Mouse (Mus musculus) forebrain, embryonic 16.5 days (tissue): ENCODE measurements around the gene Kat2a. TPM values are rescaled to one million over a fixed set of nuclear protein-coding genes. Genes with fewer than 3 reads are reported as not detected.
A peak's percentile ranks its signal among the peaks of the same experiment; 100 is the strongest.

Experiments
- ATAC-seq: fragments of 200-750 bp; cut with Nextera tagmentation; 2 replicates; pipeline ENCODE4 v1.8.0; 2017; ENCODE audit warnings: mild to moderate bottlenecking, moderate library complexity
- H3K27ac ChIP-seq: fragments of 300-500 bp; sonication (generic); 2 replicates; pipeline ENCODE4 v1.5.1; 2014; ENCODE audit warnings: low read length, control low read depth
- H3K27me3 ChIP-seq: fragments of 300-500 bp; sonication (generic); replicated peaks from 2 replicates; pipeline ENCODE4 v1.6.1; 2014; ENCODE audit warnings: low read length; ENCODE audit not compliant: control insufficient read depth, insufficient read depth
- H3K36me3 ChIP-seq: fragments of 300-500 bp; sonication (generic); 2 replicates; pipeline ENCODE4 v1.6.1; 2014; ENCODE audit not compliant: control insufficient read depth, insufficient read depth
- H3K4me1 ChIP-seq: fragments of 300-500 bp; sonication (generic); replicated peaks from 2 replicates; pipeline ENCODE4 v1.6.1; 2014; ENCODE audit warnings: low read length; ENCODE audit not compliant: control insufficient read depth, insufficient read depth
- H3K4me2 ChIP-seq: fragments of 300-500 bp; sonication (generic); 2 replicates; pipeline ENCODE4 v1.6.1; 2014; ENCODE audit warnings: mild to moderate bottlenecking, low read length, control low read depth
- H3K4me3 ChIP-seq: fragments of 300-500 bp; sonication (generic); replicated peaks from 2 replicates; pipeline ENCODE4 v1.5.1; 2014; ENCODE audit warnings: mild to moderate bottlenecking, low read length, control low read depth
- H3K9ac ChIP-seq: fragments of 300-500 bp; sonication (generic); replicated peaks from 2 replicates; pipeline ENCODE4 v1.6.1; 2014; ENCODE audit warnings: low read depth, low read length, control low read depth
- H3K9me3 ChIP-seq: fragments of 300-500 bp; sonication (generic); 2 replicates; pipeline ENCODE4 v1.6.1; 2016; ENCODE audit warnings: low read length; ENCODE audit not compliant: control insufficient read depth
- WGBS: fragments of 180-500 bp; shearing (Covaris S2); extraction: QIAGEN DNeasy Blood & Tissue Kit; methylation state at CpG from one replicate; pipeline ENCODE4 v1.1.7; 2014; 5-methylcytosine and 5-hydroxymethylcytosine counted together
- polyA plus RNA-seq: library from polyadenylated mRNA; unstranded; fragments of >200 nt; fragmentation: Nextera tagmentation; extraction: Ambion mirVana; gene quantifications from 2 replicates; pipeline ENCODE4 v1.2.1, GENCODE M21; 2015

Gene Kat2a
- polyA plus RNA-seq, 1 experiment from 2014 or later, result 57.8 TPM

GRCm38 (mm10) chr11:100716649-100717048, 4.4 kb upstream of the Kat2a start:
- no peaks in the 10 kb centered on the region for H3K9me3 ChIP-seq
- no peak for ATAC-seq
- H3K4me2 ChIP-seq, result no peak overlapping the region
- H3K4me3 ChIP-seq, result no peak overlapping the region
- H3K27me3 ChIP-seq, result no peaks in the 10 kb centered on the region
- WGBS, result 83% methylated on average over 3 of the region's 3 CpGs
- H3K9ac ChIP-seq, result no peak overlapping the region
- H3K27ac ChIP-seq, result no peak overlapping the region
- H3K36me3 ChIP-seq, result peaks cover 22% of the 10 kb centered on the region
- H3K4me1 ChIP-seq, result peaks cover 11% of the 10 kb centered on the region

- Histone ChIP-seq H3K4me2 (no peak overlapping the region), H3K9me3 (no peaks in the 10 kb centered on the region), H3K36me3 (peaks cover 22% of the 10 kb centered on the region), H3K27ac (no peak overlapping the region), H3K9ac (no peak overlapping the region), H3K4me1 (peaks cover 19% of the 10 kb centered on the region), H3K4me3 (no peak overlapping the region), H3K27me3 (no peaks in the 10 kb centered on the region)
- ATAC-seq, result no peak
- 71% methylated on average over 6 of the region's 6 CpGs for WGBS
These were observed 2.7 kb upstream of the Kat2a start for GRCm38 (mm10) chr11:100714948-100715347.

GRCm38 (mm10) chr11:100714534-100714915, 2.3 kb upstream of the Kat2a start:
- WGBS, result 52% methylated on average over 6 of the region's 6 CpGs

GRCm38 (mm10) chr11:100713735-100714533, 1.7 kb upstream of the Kat2a start, which contains the start of gene Hspb9:
TSS of gene Hspb9 (plus strand) at chr11:100713850.
- Histone ChIP-seq H3K27me3 (no peaks in the 10 kb centered on the region), H3K9ac (0 out of 2 replicates have a peak within 1 kb of the TSS, but pooled peaks have one; percentile 11), H3K9me3 (no peaks in the 10 kb centered on the region), H3K36me3 (peaks cover 21% of the 10 kb centered on the region), H3K4me2 (peak within 1 kb of the TSS; percentile 15), H3K4me1 (peaks cover 19% of the 10 kb centered on the region), H3K4me3 (no peak within 1 kb of the TSS), H3K27ac (no peak within 1 kb of the TSS)
- no peak for ATAC-seq
- WGBS, result 13% methylated on average over 38 of the region's 38 CpGs

More at GRCm38 (mm10) chr11:100714534-100714915, 2.3 kb upstream of the Kat2a start:
- Histone ChIP-seq H3K9me3 (no peaks in the 10 kb centered on the region), H3K27me3 (no peaks in the 10 kb centered on the region), H3K4me3 (no peak overlapping the region), H3K27ac (no peak overlapping the region), H3K4me2 (no peak overlapping the region), H3K9ac (no peak overlapping the region), H3K4me1 (peaks cover 19% of the 10 kb centered on the region), H3K36me3 (peaks cover 22% of the 10 kb centered on the region)
- no peak for ATAC-seq

GRCm38 (mm10) chr11:100713174-100713573, 909 bp upstream of the Kat2a start:
- no peak for ATAC-seq
- H3K36me3 ChIP-seq, result peaks cover 18% of the 10 kb centered on the region
- H3K27ac ChIP-seq, result no peak overlapping the region
- no peak overlapping the region for H3K4me3 ChIP-seq
- no peak overlapping the region for H3K9ac ChIP-seq
- H3K27me3 ChIP-seq, result no peaks in the 10 kb centered on the region
- WGBS, result 55% methylated on average over 4 of the region's 4 CpGs
- H3K9me3 ChIP-seq, result no peaks in the 10 kb centered on the region
- no peak overlapping the region for H3K4me2 ChIP-seq
- H3K4me1 ChIP-seq, result peaks cover 19% of the 10 kb centered on the region

- H3K4me1 ChIP-seq, result peaks cover 19% of the 10 kb centered on the region
- H3K4me2 ChIP-seq, result no peak overlapping the region
- no peak overlapping the region for H3K27ac ChIP-seq
- H3K4me3 ChIP-seq, result no peak overlapping the region
- H3K36me3 ChIP-seq, result peaks cover 12% of the 10 kb centered on the region
- no peaks in the 10 kb centered on the region for H3K27me3 ChIP-seq
- 88% methylated on average over 4 of the region's 4 CpGs for WGBS
- H3K9ac ChIP-seq, result no peak overlapping the region
- no peak for ATAC-seq
- no peaks in the 10 kb centered on the region for H3K9me3 ChIP-seq
These were observed 1.3 kb downstream of the Kat2a start for GRCm38 (mm10) chr11:100710977-100711376.

- H3K9me3 ChIP-seq, result no peaks in the 10 kb centered on the region
- no peak overlapping the region for H3K4me2 ChIP-seq
- H3K36me3 ChIP-seq, result peaks cover 12% of the 10 kb centered on the region
- ATAC-seq, result no peak
- 90% methylated on average over 15 of the region's 15 CpGs for WGBS
- no peak overlapping the region for H3K4me3 ChIP-seq
- no peak overlapping the region for H3K9ac ChIP-seq
- H3K27me3 ChIP-seq, result no peaks in the 10 kb centered on the region
- H3K27ac ChIP-seq, result no peak overlapping the region
- peaks cover 19% of the 10 kb centered on the region for H3K4me1 ChIP-seq
These were observed 1.7 kb downstream of the Kat2a start for GRCm38 (mm10) chr11:100710528-100710927.

- Histone ChIP-seq H3K9me3 (no peaks in the 10 kb centered on the region), H3K4me3 (no peak overlapping the region), H3K27ac (no peak overlapping the region), H3K36me3 (peaks cover 12% of the 10 kb centered on the region), H3K4me2 (no peak overlapping the region), H3K27me3 (no peaks in the 10 kb centered on the region), H3K4me1 (peaks cover 19% of the 10 kb centered on the region), H3K9ac (no peak overlapping the region)
- no peak for ATAC-seq
- 93% methylated on average over 9 of the region's 9 CpGs for WGBS
These were observed 3.0 kb downstream of the Kat2a start for GRCm38 (mm10) chr11:100709201-100709810.

- Histone ChIP-seq H3K36me3 (peaks cover 12% of the 10 kb centered on the region), H3K27ac (no peak overlapping the region), H3K9ac (no peak overlapping the region), H3K4me2 (no peak overlapping the region), H3K9me3 (no peaks in the 10 kb centered on the region), H3K4me3 (no peak overlapping the region), H3K4me1 (0 out of 2 replicates have a peak, but pooled peaks cover 3% of the 10 kb centered on the region), H3K27me3 (no peaks in the 10 kb centered on the region)
- no peak for ATAC-seq
- WGBS, result 94% methylated on average over 23 of the region's 23 CpGs
These were observed 7.0 kb downstream of the Kat2a start for GRCm38 (mm10) chr11:100705095-100705747.
